Mouse (Mus musculus) forebrain, embryonic 15.5 days (tissue): Measurements from ENCODE around the gene Sf3b4. TPM values are rescaled to one million over a fixed set of nuclear protein-coding genes. Genes with fewer than 3 reads are reported as not detected.
"Not testable (repeated sequence)": the region's sequence is repeated elsewhere in the genome, so short reads cannot be mapped to it uniquely, and the experiment has no call there.

Experiments used
- ATAC-seq: fragments of 200-750 bp; cut with Nextera tagmentation; replicated peaks from 2 replicates; pipeline ENCODE4 v1.8.0; 2017; ENCODE audit warnings: mild to moderate bottlenecking, moderate TSS enrichment, moderate library complexity
- H3K27ac ChIP-seq: fragments of 300-500 bp; sonication (generic); replicated peaks from 2 replicates; pipeline ENCODE4 v1.5.1; 2015; ENCODE audit warnings: mild to moderate bottlenecking, inconsistent platforms
- H3K27me3 ChIP-seq: fragments of 300-500 bp; sonication (generic); 2 replicates; pipeline ENCODE4 v1.6.1; 2015; ENCODE audit warnings: inconsistent platforms
- H3K36me3 ChIP-seq: fragments of 300-500 bp; sonication (generic); 2 replicates; pipeline ENCODE4 v1.6.1; 2015; ENCODE audit warnings: mild to moderate bottlenecking, inconsistent platforms
- H3K4me1 ChIP-seq: fragments of 300-500 bp; sonication (generic); 2 replicates; pipeline ENCODE4 v1.6.1; 2015; ENCODE audit warnings: inconsistent platforms
- H3K4me2 ChIP-seq: fragments of 300-500 bp; sonication (generic); replicated peaks from 2 replicates; pipeline ENCODE4 v1.6.1; 2015; ENCODE audit warnings: mild to moderate bottlenecking, inconsistent platforms
- H3K4me3 ChIP-seq: fragments of 300-500 bp; sonication (generic); 2 replicates; pipeline ENCODE4 v1.5.1; 2015; ENCODE audit warnings: mild to moderate bottlenecking, inconsistent platforms
- H3K9ac ChIP-seq: fragments of 300-500 bp; sonication (generic); replicated peaks from 2 replicates; pipeline ENCODE4 v1.6.1; 2015; ENCODE audit warnings: mild to moderate bottlenecking, inconsistent platforms
- H3K9me3 ChIP-seq: fragments of 300-500 bp; sonication (generic); 2 replicates; pipeline ENCODE4 v1.6.1; 2016; ENCODE audit warnings: inconsistent platforms
- WGBS: fragments of 180-500 bp; shearing (Covaris S2); methylation state at CpG from one replicate; pipeline ENCODE4 v1.1.7; 2015; ENCODE audit warnings: mixed read lengths; 5-methylcytosine and 5-hydroxymethylcytosine counted together
- polyA plus RNA-seq: library from polyadenylated mRNA; unstranded; fragments of >200 nt; fragmentation: Nextera tagmentation; extraction: Ambion mirVana; gene quantifications from 2 replicates; pipeline ENCODE4 v1.2.1, GENCODE M21; 2015

Gene Sf3b4
- polyA plus RNA-seq, 1 experiment from 2014 or later, result 155 TPM

DNA sequence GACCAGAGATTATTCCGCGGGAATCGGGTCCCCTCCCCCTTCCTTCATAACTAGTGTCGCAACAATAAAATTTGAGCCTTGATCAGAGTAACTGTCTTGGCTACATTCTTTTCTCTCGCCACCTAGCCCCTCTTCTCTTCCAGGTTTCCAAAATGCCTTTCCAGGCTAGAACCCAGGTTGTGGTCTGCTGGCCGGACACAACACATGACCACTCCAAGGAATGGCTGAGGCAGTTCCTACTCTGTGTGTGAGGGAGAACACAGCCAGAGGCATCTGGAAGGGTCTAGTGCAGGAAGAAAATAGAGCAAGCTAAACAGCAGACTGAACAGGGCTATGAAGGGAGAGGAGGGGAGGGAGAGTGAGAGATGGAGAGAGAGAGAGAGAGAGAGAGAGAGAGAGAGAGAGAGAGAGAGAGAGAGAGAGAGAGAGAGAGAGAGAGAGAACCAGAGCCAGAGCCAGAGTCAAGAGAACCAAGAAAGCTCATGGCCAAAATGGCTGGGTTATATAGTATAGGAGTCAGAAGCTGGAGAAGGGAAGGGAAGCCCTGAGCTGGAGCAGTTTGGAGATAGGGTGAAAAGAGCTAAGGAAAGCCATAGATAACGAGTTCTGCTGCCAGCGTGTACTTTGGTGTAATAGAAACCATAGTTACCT lies 26.6 kb downstream of the Sf3b4 start:
- 27% methylated on average over 8 of the region's 8 CpGs for WGBS
- ATAC-seq, H3K4me3 ChIP-seq, H3K27ac ChIP-seq, H3K9me3 ChIP-seq, H3K27me3 ChIP-seq, H3K9ac ChIP-seq, H3K36me3 ChIP-seq: not testable (repeated sequence)
- peak overlapping the region; percentile 97 for H3K4me2 ChIP-seq
- H3K4me1 ChIP-seq, result peaks cover 17% of the 10 kb centered on the region

DNA sequence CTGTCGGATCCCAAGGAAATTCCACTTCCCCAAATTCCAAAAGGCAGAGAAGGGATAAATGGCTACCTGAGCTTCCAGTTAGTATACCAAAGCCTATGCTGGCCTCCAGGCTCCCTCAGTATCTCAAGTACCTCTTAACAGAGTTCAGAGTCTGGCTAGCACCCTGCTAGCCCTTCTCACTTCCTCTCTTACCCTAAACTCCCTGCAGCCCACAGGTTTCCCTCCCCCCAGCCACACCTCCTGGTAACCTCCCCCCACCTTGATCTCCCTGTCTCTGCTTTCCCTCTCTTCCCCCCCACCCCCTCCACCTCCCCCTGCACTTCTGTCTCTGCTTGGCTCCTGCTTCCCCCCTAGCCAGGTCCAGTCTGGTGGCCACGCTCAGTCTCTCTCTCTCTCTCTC lies 27.6 kb downstream of the Sf3b4 start:
- Histone ChIP-seq H3K4me2 (no peak overlapping the region), H3K36me3 (peaks cover 4% of the 10 kb centered on the region), H3K9me3 (no peaks in the 10 kb centered on the region), H3K4me1 (peaks cover 17% of the 10 kb centered on the region), H3K27ac (no peak overlapping the region), H3K9ac (no peak overlapping the region), H3K4me3 (no peak overlapping the region), H3K27me3 (no peaks in the 10 kb centered on the region)
- ATAC-seq, result no peak
- 70% methylated on average over 2 of the region's 2 CpGs for WGBS

DNA sequence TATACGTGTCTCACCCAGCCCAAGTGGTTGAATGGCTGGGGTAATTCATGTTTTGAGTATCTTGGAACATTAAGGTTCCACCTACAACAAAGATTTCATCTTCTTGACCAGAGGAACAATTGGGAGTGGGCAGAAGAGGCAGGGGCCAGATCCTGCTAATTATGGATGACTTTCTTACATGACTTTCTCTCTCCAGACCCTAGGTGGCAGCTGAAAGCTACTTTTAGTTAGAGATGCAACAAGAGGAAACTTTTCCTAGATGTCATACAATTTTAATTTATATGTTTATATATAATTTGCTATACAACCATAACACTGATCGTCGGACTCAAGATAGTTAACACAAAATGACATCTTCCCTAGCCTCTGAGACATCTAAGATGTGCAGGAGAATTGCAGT lies 35.7 kb downstream of the Sf3b4 start:
- Histone ChIP-seq H3K4me2 (no peak overlapping the region), H3K4me3 (no peak overlapping the region), H3K9me3 (no peaks in the 10 kb centered on the region), H3K27me3 (0 out of 2 replicates have a peak, but pooled peaks cover 2% of the 10 kb centered on the region), H3K36me3 (no peaks in the 10 kb centered on the region), H3K4me1 (no peaks in the 10 kb centered on the region), H3K27ac (no peak overlapping the region), H3K9ac (no peak overlapping the region)
- ATAC-seq, result no peak
- WGBS, result 85% methylated on average over 3 of the region's 3 CpGs

DNA sequence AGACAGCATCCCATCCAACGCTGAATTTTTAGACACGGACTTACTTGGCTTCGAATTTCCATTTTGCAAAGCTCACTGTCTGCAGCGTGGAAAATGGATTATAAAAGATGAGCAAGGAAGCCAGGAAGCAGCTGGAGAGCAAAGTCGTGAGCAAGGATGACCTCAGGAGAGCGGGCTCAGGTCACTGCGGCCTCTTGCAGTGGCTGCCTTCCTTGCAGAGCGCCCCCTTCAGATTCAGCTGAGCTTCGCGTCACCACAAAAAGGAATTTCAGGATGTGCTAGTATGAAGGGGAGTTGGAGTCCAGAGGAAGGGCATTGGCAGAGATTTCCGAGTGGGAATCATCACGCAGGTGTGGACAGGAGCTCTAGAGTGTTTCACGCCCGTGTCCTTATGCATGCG lies 37.1 kb downstream of the Sf3b4 start:
- no peak overlapping the region for H3K9ac ChIP-seq
- no peak for ATAC-seq
- 28% methylated on average over 15 of the region's 15 CpGs for WGBS
- H3K27ac ChIP-seq, result no peak overlapping the region
- H3K36me3 ChIP-seq, result no peaks in the 10 kb centered on the region
- H3K9me3 ChIP-seq, result no peaks in the 10 kb centered on the region
- H3K4me3 ChIP-seq, result no peak overlapping the region
- no peak overlapping the region for H3K4me2 ChIP-seq
- H3K4me1 ChIP-seq, result no peaks in the 10 kb centered on the region
- H3K27me3 ChIP-seq, result 0 out of 2 replicates have a peak, but pooled peaks cover 2% of the 10 kb centered on the region

DNA sequence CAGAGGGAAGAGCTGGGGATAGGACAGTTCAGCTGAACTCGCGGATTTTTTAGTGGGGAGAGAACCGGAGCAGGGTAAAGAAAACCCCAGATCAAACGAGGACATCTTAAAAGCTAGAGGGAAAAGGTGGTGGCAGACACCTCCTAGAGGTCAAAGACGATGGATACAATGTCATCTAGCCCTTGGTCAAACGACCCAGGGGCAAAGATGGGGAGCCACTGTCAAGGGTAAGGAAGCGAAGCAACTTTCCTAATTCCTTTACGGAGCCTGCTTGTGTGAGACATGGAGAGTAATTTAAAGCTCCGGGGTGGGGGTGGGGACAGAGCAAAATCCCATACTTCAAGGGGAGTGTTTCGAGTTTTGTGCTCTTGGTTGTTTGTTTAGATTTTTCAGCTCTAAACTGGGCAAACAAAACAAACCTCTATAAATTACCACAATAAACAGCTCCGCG lies 47.1 kb downstream of the Sf3b4 start:
- H3K9me3 ChIP-seq, result no peaks in the 10 kb centered on the region
- H3K27ac ChIP-seq, result peak overlapping the region; percentile 98
- no peaks in the 10 kb centered on the region for H3K27me3 ChIP-seq
- H3K9ac ChIP-seq, result peak overlapping the region; percentile 62
- H3K4me3 ChIP-seq, result peak overlapping the region; percentile 48
- peak overlapping the region; percentile 89 for H3K4me2 ChIP-seq
- H3K36me3 ChIP-seq, result no peaks in the 10 kb centered on the region
- peak; percentile 30 for ATAC-seq
- WGBS, result 0% methylated on average over 12 of the region's 12 CpGs
- H3K4me1 ChIP-seq, result peaks cover 41% of the 10 kb centered on the region

DNA sequence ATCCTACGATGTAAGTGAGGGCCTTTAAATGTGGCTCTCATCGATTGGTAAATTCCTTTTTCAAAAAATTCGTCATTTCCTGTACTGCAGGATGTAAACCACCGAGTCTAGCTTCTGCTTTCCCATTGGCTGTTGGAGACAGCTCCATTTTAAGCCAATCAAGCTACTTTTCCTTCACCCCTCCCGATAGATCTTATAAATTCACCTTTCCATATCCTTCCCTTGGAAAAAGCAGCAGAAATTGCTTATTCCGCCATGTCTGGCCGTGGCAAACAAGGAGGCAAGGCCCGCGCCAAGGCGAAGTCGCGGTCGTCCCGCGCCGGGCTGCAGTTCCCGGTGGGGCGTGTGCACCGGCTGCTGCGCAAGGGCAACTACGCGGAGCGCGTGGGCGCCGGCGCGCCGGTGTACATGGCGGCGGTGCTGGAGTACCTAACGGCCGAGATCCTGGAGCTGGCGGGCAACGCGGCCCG lies 47.6 kb downstream of the Sf3b4 start, which contains the start of the genes Bola1 and Hist2h2ab:
Bola1 (minus strand) TSS at position 49 of the 470 bp plus-strand sequence.
Hist2h2ab (plus strand) TSS at position 205 of the 470 bp plus-strand sequence.
- peaks cover 43% of the 10 kb centered on the region for H3K4me1 ChIP-seq
- H3K27ac ChIP-seq, result peak within 1 kb of the TSS; percentile 98
- under 1% methylated on average over 37 of the region's 37 CpGs for WGBS
- peak within 1 kb of the TSS; percentile 67 for H3K9ac ChIP-seq
- peak within 1 kb of the TSS; percentile 48 for H3K4me3 ChIP-seq
- peak within 1 kb of the TSS; percentile 89 for H3K4me2 ChIP-seq
- no peaks in the 10 kb centered on the region for H3K27me3 ChIP-seq
- H3K36me3 ChIP-seq, result no peaks in the 10 kb centered on the region
- no peaks in the 10 kb centered on the region for H3K9me3 ChIP-seq
- ATAC-seq, result peak; percentile 89

DNA sequence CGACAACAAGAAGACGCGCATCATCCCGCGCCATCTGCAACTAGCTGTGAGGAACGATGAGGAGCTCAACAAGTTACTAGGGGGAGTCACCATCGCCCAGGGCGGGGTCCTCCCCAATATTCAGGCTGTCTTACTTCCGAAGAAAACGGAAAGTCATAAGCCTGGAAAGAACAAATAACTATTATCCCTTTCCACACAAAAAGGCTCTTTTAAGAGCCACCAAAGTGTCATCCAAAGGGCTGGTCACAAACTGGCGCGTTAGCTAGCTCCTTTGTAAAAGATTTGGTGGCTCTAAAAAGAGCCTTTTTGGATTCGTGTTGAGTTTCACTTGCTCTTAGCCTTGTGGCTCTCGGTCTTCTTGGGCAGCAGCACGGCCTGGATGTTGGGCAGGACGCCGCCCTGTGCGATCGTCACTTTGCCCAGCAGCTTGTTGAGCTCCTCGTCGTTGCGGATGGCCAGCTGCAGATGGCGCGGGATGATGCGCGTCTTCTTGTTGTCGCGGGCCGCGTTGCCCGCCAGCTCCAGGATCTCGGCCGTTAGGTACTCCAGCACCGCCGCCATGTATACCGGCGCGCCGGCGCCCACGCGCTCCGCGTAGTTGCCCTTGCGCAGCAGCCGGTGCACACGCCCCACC lies 48.1 kb downstream of the Sf3b4 start:
- WGBS, result under 1% methylated on average over 37 of the region's 47 CpGs
- not testable (repeated sequence) for H3K36me3 ChIP-seq, H3K27me3 ChIP-seq, ATAC-seq, H3K9me3 ChIP-seq
- peak overlapping the region; percentile 98 for H3K27ac ChIP-seq
- H3K4me3 ChIP-seq, result peak overlapping the region; percentile 48
- peaks cover 43% of the 10 kb centered on the region for H3K4me1 ChIP-seq
- H3K4me2 ChIP-seq, result peak overlapping the region; percentile 89
- peak overlapping the region; percentile 67 for H3K9ac ChIP-seq

DNA sequence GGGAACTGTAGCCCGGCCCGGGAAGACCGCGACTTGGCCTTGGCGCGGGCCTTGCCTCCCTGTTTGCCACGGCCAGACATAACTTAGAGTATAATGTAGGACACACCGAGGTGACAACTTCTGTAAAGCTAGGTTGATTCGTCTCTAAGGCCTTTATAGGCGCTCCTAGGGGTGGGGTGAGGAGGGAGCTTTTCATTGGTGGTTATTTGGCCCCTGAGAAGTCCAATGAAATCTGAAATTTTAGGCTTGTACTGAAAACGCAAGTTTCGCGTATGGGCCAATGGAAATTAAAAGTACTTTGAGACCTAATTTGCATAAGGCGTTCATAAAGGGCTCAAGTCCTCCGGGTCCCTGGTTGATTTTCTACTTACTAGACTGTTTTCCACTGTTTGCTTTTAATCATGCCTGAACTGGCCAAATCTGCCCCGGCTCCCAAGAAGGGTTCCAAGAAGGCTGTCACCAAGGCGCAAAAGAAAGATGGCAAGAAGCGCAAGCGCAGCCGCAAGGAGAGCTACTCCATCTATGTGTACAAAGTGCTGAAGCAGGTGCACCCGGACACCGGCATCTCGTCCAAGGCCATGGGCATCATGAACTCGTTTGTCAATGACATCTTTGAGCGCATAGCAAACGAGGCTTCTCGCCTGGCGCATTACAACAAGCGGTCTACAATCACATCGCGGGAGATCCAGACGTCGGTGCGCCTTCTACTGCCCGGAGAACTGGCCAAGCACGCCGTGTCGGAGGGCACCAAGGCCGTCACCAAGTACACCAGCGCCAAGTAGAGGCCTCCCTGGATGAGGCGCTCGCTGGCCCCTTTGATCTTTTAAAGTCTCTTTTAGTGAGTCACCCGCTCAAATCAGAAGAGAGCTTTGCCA lies 48.9 kb downstream of the Sf3b4 start, which contains the start of the genes Hist2h2ac and Hist2h2be:
Hist2h2ac (minus strand) TSS at position 116 of the 875 bp plus-strand sequence.
Hist2h2be (plus strand) TSS at position 355 of the 875 bp plus-strand sequence.
- H3K4me1 ChIP-seq, result peaks cover 50% of the 10 kb centered on the region
- under 1% methylated on average over 43 of the region's 43 CpGs for WGBS
- H3K4me2 ChIP-seq, result peak within 1 kb of the TSS; percentile 89
- no peaks in the 10 kb centered on the region for H3K36me3 ChIP-seq
- H3K9me3 ChIP-seq, result no peaks in the 10 kb centered on the region
- H3K27ac ChIP-seq, result peak within 1 kb of the TSS; percentile 98
- no peaks in the 10 kb centered on the region for H3K27me3 ChIP-seq
- peak within 1 kb of the TSS; percentile 67 for H3K9ac ChIP-seq
- H3K4me3 ChIP-seq, result peak within 1 kb of the TSS; percentile 48
- peak; percentile 90 for ATAC-seq

DNA sequence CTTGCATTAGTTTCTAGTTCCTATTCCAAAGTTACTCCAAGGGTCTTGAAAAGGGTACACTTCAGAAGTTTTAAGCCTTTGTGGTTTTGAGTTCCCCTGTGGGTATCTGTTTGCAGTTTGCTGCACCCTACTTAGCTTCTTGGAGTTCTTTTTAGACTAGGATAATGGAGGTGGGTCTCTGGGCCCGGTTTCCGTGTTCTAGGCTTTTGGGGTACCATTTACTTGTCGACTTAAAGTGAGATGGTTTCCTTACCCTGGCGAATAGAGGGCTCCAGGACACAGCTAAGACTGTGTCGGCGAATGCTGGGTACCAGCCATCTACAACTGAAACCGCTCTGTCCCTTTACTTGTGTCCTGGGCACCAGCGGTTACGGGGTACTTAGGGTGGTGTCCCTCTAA lies 49.5 kb downstream of the Sf3b4 start:
- H3K36me3 ChIP-seq, result no peaks in the 10 kb centered on the region
- ATAC-seq, result no peak
- H3K4me2 ChIP-seq, result peak overlapping the region; percentile 89
- H3K27me3 ChIP-seq, result no peaks in the 10 kb centered on the region
- WGBS, result 5% methylated on average over 9 of the region's 9 CpGs
- peak overlapping the region; percentile 98 for H3K27ac ChIP-seq
- H3K4me1 ChIP-seq, result peaks cover 50% of the 10 kb centered on the region
- H3K9ac ChIP-seq, result peak overlapping the region; percentile 67
- H3K9me3 ChIP-seq, result no peaks in the 10 kb centered on the region
- H3K4me3 ChIP-seq, result peak overlapping the region; percentile 48

DNA sequence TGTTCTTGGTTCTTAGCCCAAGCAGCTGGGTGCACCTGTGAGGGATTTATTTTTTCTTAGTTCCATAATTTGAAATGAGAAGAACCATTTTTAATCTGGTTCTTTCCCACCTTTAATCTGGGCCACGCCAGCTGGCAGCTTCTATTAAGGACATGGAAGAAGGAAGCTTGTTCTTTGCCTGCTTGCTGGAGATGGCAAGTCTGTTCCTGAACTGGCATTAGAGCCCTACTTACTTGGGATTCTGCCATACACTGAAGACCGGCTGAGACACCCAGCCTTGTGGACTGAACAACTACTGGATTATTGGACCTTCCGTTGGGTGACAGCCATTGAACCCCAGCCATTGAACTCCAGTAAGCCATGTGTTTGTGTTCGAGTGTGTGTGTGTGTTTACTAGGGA lies 50.6 kb downstream of the Sf3b4 start:
- no peak for ATAC-seq
- H3K27ac ChIP-seq, result no peak overlapping the region
- 77% methylated on average over 4 of the region's 4 CpGs for WGBS
- H3K36me3 ChIP-seq, result no peaks in the 10 kb centered on the region
- H3K4me1 ChIP-seq, result peaks cover 50% of the 10 kb centered on the region
- H3K4me3 ChIP-seq, result no peak overlapping the region
- no peaks in the 10 kb centered on the region for H3K27me3 ChIP-seq
- no peak overlapping the region for H3K9ac ChIP-seq
- H3K9me3 ChIP-seq, result no peaks in the 10 kb centered on the region
- peak overlapping the region; percentile 89; the same call in 1 of the 2 replicates for H3K4me2 ChIP-seq

DNA sequence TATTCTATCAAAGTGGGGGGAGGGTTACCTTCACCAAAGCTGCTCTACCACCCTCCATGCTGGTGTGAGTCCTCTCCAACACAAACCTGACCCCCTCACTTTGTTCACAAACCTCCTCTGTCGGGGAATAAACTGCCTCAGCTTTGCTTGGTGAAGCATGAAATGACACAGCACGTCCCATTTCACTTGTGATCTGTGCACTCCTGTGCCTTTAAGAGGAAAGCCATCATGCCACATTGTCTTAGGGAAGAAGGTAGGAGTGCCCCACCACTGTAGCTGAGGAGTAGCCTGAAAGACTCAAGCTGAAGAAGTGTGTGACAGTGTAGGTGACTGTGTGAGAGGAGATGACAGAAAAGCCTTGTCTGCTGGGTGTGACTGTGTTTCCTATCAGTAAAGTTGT lies 53.3 kb downstream of the Sf3b4 start:
- H3K4me2 ChIP-seq, result no peak overlapping the region
- 15% methylated on average over 2 of the region's 2 CpGs for WGBS
- no peak overlapping the region for H3K4me3 ChIP-seq
- no peak for ATAC-seq
- H3K27me3 ChIP-seq, result no peaks in the 10 kb centered on the region
- no peaks in the 10 kb centered on the region for H3K9me3 ChIP-seq
- H3K4me1 ChIP-seq, result peaks cover 41% of the 10 kb centered on the region
- H3K36me3 ChIP-seq, result no peaks in the 10 kb centered on the region
- H3K27ac ChIP-seq, result no peak overlapping the region
- H3K9ac ChIP-seq, result no peak overlapping the region
